Mouse (Mus musculus): Measurements from ENCODE around the gene A130010J15Rik. TPM values are rescaled to one million over a fixed set of nuclear protein-coding genes. Genes with fewer than 3 reads are reported as not detected.

A130010J15Rik gene
- total RNA-seq, 2 experiments from 2014 or later = 6.8 to 7.8 TPM

GRCm38 (mm10) chr1:193198312-193198711, 30.5 kb downstream of the A130010J15Rik start:
- intact Hi-C loops (cut with DNase I) = no loop called here
- no peak for DNase-seq

DNA sequence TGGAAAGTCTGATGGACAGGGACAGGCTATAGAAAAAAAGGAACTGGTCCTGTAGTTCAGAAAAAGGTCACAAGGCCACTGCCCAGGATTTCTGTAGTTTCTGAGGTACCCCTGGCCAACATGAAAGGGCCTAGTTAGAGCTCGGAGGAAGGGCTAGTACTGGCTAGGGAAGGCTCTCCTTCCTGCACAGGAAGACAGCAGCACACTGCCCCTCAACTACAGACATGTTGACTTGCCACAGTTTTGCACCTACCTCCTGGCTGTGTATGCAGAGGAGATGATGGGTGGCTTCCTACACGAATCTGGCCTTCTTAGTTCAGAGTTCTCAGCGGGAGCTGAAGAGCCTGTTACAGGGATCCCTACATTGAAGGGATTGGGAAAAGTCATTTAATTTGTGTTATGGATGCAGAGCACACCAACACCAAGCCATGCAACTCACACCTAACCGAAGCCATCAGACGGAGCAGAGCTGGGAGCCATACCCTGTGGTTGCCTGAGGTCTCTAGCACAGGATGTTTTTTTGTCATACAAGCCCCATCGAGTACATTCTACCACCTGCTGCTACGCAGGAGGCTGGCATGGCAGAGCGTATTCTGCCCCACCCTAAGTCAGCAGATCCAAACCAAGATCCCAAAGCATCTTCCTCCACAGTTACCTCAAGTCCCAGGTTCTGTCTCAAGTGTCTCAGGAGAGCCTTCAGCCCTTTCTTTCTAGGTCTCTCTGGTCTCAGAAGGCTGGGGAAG, 33.0 kb downstream of the A130010J15Rik start:
- DNase-seq = no peak
- intact Hi-C loops (cut with DNase I) = no loop called here

DNA sequence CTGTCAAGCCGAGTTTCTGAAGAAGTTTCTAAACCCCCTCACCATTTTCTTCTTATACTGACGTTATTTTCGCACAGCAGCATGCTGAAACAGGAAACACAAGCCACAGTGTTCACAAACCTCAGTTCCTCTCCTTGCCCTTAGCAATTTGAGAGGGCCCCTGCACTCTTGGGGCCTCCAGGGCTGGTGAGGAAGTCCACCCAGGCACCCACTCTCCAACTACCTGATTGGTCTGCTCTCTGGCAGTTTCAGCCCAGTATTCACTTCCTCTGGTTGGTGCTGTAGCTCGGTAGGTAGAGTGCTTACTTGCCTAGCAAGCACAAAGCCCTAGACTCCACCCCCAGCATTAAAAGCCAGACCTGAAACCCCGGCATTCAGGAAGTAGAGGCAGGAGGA, 33.5 kb downstream of the A130010J15Rik start, which contains the start of gene Traf3ip3:
Gene Traf3ip3 (minus strand): TSS at position 321 of the 396 bp plus-strand sequence.
- no peak for DNase-seq
- intact Hi-C loops (cut with DNase I) = no loop called here

DNA sequence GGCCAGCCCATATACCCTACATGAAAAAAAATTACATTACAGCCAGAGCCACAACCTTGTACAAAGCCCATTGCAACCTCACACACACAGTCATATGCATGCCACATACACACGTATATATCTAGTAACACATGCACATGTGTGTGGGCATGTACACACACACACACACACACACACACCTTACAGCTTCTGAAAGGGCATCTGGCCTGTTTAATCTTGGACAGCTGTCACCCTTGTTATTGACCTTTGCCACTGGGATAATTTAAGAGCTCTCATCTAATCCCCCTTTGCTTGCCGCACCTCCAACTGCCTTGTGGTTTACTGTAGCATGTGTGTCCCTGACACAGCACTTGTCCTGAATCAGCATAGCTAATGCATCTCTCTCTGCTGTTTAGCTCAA, 36.0 kb downstream of the A130010J15Rik start:
- intact Hi-C loops (cut with DNase I) = no loop called here
- DNase-seq = no peak

DNA sequence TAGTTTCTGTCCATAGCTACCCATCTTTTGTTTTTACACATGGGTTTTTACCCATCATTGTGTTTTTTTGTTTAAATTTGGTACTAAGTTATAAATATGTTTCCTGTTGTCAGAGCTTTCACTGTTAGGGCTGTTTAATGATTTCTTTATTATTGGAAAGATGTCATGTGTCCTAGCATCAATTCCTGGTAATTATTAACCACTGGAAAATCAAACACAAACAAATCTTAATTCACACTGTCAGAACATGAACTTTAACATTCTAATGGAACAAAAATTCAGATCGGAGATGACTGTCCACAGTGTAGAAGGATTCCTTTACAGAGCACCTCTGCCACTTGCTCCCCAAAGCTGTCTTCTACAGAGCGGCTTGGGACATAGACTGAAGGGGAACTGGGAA, 37.6 kb downstream of the A130010J15Rik start:
- intact Hi-C loops (cut with DNase I) = no loop called here
- DNase-seq = no peak

- intact Hi-C loops (cut with DNase I) = no loop called here
- DNase-seq = no peak
Observed at GRCm38 (mm10) chr1:193207503-193207902, 39.7 kb downstream of the A130010J15Rik start, which contains the start of gene Lamb3. Gene Lamb3, plus strand, starts transcription at chr1:193207699.

DNA sequence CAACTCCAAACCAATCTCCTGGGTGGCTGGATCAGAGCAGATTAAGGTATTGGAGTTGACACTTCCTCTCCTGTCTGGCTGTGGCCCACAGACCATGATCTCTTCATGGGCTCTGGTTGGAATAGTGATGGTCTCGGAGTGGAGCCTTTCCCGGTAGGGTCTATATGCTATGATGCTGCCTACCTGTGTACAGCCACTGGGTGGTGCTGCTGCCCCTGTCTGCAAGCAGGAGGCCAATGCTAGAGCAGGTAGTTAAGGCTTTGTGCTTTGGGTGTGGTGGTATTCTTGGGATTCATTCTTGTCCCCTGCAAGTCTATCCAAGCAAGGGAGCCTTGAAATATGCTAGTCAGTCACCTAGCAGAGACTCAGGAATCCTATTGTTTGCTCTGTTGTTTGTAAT, 40.3 kb downstream of the A130010J15Rik start:
- peak; percentile 31 for DNase-seq
- intact Hi-C loops (cut with DNase I) = no loop called here

GRCm38 (mm10) chr1:193211371-193211770, 43.5 kb downstream of the A130010J15Rik start:
- no peak for DNase-seq
- intact Hi-C loops (cut with DNase I) = no loop called here

GRCm38 (mm10) chr1:193214053-193214452, 46.2 kb downstream of the A130010J15Rik start:
- no peak for DNase-seq
- intact Hi-C loops (cut with DNase I) = no loop called here

DNA sequence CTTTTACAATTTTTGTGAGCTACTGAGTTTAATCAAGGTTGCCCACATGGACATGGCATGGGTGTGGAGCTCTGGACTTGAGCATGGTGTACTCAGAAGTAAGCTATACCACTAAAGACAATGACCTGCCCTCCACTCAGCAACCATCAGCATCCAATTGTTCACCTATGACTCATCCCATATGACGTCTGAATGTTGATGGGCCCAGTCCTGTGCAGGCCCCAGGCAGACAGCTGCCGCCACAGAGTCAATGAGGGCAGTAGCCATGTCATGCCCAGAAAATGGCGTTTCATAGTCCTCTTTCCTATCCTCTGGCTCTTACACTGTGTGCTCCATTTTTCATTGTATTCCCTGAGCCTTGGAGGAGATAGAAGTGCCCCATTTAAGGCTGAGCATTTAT, 48.2 kb downstream of the A130010J15Rik start:
- DNase-seq = no peak
- intact Hi-C loops (cut with DNase I) = no loop called here

DNA sequence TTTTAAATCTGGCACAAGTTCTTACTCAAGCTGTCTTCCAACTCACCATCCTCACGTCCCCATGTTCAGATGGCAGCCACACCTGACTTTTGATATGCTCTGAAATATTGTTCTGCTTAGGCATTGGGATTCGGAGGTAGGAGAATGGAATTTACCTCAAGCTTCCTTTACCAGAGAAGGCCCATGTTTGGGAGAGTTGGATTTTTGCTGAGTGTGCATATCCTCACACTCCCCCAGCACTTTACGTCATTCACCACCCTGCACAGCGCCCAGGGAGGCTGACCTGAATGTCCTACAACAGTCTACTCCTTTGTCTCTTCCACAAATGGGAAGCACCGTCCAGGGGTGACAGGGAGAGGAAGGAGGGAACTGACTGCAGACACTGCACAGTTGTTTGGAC, 52.6 kb downstream of the A130010J15Rik start:
- intact Hi-C loops (cut with DNase I) = no loop called here
- DNase-seq = no peak

GRCm38 (mm10) chr1:193225531-193225930, 57.7 kb downstream of the A130010J15Rik start:
- DNase-seq = no peak
- intact Hi-C loops (cut with DNase I) = no loop called here

DNA sequence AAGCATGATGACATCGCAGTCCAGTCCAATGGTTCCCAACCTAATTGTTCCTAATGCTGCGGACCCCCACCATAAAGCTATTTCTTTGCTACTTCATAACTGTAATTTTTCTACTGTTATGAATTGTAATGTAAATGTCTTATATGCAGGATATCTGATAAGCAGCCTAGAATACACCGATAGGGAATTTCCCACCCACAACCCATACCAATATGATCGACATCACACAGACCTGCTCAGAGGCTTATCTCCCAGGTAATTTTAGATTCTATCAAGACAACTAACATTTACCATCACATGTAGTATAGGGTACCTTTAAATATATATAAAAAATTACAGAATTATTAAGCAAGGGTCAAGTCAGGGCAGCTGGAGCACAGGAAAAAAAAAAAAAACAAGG, 58.3 kb downstream of the A130010J15Rik start:
- no peak for DNase-seq
- intact Hi-C loops (cut with DNase I) = no loop called here

- intact Hi-C loops (cut with DNase I) = no loop called here
- DNase-seq = no peak
Observed at GRCm38 (mm10) chr1:193226724-193227522, 59.1 kb downstream of the A130010J15Rik start.

Other genes starting within 250 kb of the A130010J15Rik start
- 10 to 100 TPM; 28.6 to 29.0 TPM for gene Syt14, start 132.3 kb upstream of the A130010J15Rik start, total RNA-seq (2021)
- gene Diexf, start 37.8 kb upstream of the A130010J15Rik start, total RNA-seq (2021) = 10 to 100 TPM; 26.5 to 28.6 TPM
- 1 to 10 TPM in 1 of 2 experiments, under 1 TPM in 1; 0.79 to 1.1 TPM for gene Irf6, start 14.9 kb upstream of the A130010J15Rik start, total RNA-seq (2021)
- gene Traf3ip3, start 33.7 kb downstream of the A130010J15Rik start, total RNA-seq (2021) = 1 to 10 TPM; 1.0 to 2.0 TPM
- gene Lamb3, start 39.7 kb downstream of the A130010J15Rik start, total RNA-seq (2021) = 1 to 10 TPM in 1 of 2 experiments, under 1 TPM in 1; 0.91 to 1.0 TPM
- gene Hsd11b1, start 96.0 kb downstream of the A130010J15Rik start, total RNA-seq (2021) = 1 to 10 TPM; 3.2 to 3.4 TPM
- 1 to 10 TPM; 3.1 to 3.7 TPM for gene G0s2, start 105.2 kb downstream of the A130010J15Rik start, total RNA-seq (2021)
- gene Camk1g, start 202.3 kb downstream of the A130010J15Rik start, total RNA-seq (2021) = 10 to 100 TPM; 36.4 to 39.0 TPM

Data from left cerebral cortex, postnatal 4 days (tissue).